Mouse (Mus musculus) left cerebral cortex, postnatal 10 days (tissue): ENCODE measurements around the gene Wdr66. TPM values are rescaled to one million over a fixed set of nuclear protein-coding genes. Genes with fewer than 3 reads are reported as not detected.

Experiments used
- DNase-seq, 2 experiments: peaks; one replicate each; pipeline ENCODE4 v3.0.0; 2021 to 2022; ENCODE audit warnings: low spot score in 2 of 2, mixed read lengths in 1 of 2; ENCODE audit errors: extremely low spot score in 1 of 2
- intact Hi-C: fragments of 180-260 bp; cut with DNase I; formaldehyde crosslinking; loops from one replicate; pipeline ENCODE4 v1.15.1; 2025
- total RNA-seq, 2 experiments: library from RNA; stranded (reverse); gene quantifications; 2 replicates each; pipeline ENCODE4 v1.2.3; 2021

Gene Wdr66
- total RNA-seq, 2 experiments from 2014 or later: 6.3 to 7.2 TPM

DNA sequence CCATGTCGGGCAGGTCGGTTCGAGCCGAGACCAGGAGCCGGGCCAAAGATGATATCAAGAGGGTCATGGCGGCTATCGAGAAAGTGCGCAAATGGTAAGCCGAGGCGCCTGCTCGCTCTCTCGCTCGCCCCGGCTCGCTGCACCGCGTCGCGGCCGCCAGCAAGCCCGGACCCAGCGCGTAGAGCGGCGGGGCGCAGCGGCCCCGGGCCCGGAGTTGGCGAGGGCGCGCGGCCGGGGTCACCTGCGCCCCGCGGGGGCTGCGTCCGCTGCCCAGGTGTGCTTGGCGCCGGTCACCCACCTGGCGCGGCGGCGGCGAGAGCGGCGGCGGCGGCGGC, 92.7 kb downstream of the Wdr66 start:
- intact Hi-C loops: no loop called here
- no peak for DNase-seq

DNA sequence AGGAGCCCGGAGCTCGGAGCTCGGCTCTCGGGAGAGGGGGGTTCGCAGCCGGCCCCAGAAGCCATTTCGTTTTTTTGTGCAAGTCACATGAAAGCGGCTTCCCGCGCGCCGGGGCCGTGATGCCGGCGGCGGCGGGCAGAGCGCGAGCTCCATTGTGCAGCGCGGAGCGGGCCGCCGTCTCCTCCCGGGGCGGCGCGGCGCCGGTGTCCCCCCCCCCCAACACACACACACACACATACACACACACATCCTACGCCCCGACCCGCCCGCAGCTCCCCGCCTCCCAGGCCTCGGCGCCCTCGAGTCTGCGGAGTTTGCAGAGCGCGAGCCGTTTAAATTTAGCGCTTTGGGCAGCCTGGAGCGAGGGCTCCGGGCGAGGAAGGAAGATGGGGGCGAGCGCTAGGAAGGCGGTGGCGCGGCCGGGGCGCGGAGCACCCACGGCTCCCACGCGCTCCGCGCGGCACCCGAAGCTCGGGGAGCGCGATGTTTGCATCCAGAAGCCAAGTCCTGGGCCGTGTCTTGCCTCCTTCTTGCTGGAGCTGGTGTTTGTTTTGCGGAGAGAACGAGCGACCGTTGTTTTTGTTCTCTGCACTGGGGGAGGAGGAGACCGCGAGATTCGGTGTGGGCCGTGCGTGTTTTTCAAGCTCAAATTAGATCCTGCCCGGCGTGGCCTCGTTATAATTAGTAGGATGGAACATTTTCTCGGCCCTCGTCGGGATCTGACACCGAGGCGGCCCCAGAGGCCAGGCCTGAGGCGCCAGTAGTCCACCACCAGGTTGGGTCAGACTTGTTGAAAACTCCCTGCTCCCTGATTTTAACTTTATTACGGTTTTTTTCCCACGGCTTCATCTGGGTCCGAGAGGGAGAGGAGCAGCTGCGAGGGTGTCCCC, 93.3 kb downstream of the Wdr66 start:
- peak in 1 of 2 experiments; percentile 79 for DNase-seq
- intact Hi-C loops: no loop called here

- intact Hi-C loops: no loop called here
- peak; percentile 64 to 81 for DNase-seq
These were observed 94.2 kb downstream of the Wdr66 start for GRCm38 (mm10) chr5:123345853-123346654.

DNA sequence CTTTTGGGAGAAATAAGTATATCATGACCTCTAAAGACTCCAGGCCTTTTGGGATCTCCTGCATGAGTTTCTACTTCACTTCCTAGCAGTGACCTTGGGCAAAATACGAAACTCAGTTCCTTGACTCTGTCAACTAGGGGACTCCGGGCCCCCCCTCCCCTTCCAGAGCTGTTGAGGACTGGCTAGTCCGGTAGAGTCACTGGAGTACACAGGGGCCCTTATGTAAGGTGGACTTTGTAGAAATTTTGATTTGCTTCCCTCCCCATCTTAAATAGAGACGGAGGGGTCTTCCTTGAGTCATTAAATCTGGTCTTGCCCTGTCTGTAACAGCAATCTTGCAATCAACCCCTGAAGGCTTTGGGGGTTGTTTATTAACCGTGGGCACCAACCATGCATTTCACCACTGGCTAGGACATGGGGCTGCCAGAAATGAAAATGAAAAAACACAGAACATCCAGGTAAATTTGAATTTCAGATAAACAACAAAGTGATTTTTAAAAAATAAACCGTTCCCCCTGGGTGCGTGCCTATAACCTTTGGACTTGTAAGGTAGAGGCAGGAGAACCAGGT, 94.9 kb downstream of the Wdr66 start:
- no peak for DNase-seq
- intact Hi-C loops: no loop called here

DNA sequence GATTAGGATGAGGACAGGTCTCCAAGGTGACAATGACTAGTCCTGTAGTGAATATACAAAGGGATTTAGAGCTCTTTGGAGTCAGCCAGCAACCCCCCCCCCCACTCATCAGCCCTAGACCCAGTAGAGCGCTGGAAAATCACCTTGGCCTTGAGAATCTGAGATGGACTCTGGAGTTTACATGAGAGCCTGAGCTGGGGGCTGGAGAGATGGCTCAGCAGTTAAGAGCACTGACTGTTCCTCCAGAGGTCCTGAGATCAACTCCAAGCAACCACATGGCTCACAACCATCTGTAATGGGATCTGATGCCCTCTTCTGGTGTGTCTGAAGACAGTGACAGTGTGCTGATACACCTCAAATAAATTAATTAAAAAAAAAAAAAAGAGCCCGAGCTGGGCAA, 96.1 kb downstream of the Wdr66 start:
- intact Hi-C loops: no loop called here
- DNase-seq: no peak

- peak in 1 of 2 experiments; percentile 71 for DNase-seq
- intact Hi-C loops: no loop called here
These were observed 98.5 kb downstream of the Wdr66 start for GRCm38 (mm10) chr5:123350386-123350785.

- intact Hi-C loops: no loop called here
- DNase-seq: no peak
These were observed 104.0 kb downstream of the Wdr66 start for GRCm38 (mm10) chr5:123355918-123356317.

DNA sequence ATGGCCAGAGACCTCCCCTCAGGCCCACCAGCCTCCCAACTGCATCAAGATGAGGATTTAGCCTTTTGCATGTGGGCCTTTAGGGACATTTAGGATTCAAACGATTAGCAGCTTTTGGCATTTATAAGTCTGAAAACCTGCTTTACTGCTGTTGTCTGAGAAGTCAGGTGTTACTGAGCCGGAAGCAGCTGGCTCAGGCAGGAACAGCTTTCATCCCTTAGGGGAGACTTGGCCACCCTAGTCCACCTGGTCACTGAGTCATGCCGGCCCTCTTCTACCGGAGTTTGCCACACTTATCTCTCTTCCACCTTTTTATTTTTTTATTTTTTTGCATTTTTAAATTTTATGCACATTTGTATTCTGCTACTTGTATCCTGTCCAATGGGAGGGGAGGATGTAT, 105.4 kb downstream of the Wdr66 start:
- intact Hi-C loops: no loop called here
- DNase-seq: no peak

DNA sequence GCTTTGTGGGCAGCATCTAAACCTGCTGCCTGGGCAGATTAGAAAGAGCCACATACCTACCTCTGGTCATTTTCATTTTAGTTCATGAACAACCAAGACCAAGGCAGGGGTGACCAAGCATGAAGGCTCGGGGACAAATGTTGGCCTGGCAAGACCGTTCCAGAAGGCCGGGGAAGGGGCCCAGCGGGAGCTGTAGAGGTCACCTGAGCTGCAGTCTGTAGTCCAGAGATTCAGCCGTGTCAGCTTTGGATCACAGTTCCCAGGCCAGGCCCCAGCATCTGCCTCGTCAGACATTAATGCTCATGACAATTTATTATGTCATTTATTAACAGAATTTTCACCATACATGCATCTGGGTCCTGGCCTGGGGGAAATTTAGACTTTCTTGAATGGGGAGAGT, 107.5 kb downstream of the Wdr66 start:
- no peak for DNase-seq
- intact Hi-C loops: no loop called here

GRCm38 (mm10) chr5:123362911-123363310, 111.0 kb downstream of the Wdr66 start:
- intact Hi-C loops: no loop called here
- DNase-seq: no peak

DNA sequence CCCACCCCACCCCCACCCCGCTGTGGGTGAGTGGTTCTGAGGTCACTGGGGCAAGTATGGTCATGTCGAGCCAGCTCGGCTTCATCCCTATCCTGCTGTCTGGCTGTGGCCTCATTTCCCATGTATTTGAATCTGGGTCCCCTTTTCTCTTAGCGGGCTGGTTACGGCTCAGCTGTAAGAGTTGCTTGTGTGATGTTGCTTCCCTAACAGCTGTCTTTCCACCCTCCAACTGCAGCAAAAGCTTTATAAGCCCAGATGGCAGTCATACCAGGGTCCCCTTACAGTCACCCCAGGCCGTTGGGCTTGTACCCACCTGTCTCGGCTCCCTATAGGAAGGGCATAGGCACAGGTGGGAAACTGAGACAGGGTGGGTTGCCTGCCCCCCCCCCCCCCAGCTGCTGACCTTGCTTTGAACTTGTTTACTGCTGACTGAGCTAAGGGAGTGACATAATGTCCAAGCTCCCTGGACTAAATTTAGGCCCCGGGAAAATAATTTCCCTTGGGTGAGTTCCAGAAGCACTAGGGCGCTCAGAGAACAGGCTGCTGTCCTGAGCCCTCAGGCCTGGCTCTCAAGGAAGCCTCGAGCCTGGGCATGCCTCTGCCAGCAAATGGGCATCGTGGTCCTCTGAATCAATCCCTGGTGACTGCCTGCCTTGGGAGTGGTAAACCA, 112.5 kb downstream of the Wdr66 start:
- DNase-seq: peak in 1 of 2 experiments; percentile 43
- intact Hi-C loops: no loop called here

- intact Hi-C loops: loop anchor here (5.0 kb wide), 2 partner anchors 117 to 133 kb away; partner anchors contain the start of gene Wdr66
- DNase-seq: peak in 1 of 2 experiments; percentile 58
These were observed 117.1 kb downstream of the Wdr66 start for GRCm38 (mm10) chr5:123368869-123369488.

DNA sequence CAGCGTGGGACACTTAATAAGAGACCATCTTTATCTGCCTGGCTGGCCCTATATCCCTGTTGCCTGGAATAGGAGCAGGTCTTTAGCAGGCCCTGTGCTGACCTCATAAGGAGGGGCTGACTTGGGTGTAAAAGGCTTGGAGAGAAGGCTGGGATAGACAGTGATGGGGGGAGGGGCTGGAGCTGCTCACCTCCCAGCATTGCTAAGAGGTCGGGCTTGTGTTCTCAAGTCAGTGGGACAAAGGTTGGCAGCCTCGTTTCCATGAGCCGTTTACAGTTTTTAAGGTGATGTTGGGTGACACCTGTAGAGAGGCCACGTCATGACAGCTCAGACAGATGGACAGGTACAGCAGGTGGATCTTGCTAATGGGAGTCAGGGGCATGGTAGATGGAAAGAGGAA, 118.1 kb downstream of the Wdr66 start:
- DNase-seq: no peak
- intact Hi-C loops: no loop called here

GRCm38 (mm10) chr5:123375262-123375661, 123.4 kb downstream of the Wdr66 start:
- no peak for DNase-seq
- intact Hi-C loops: loop anchor here (5.0 kb wide), 1 partner anchor 62 kb away; no protein-coding TSS in a partner anchor

DNA sequence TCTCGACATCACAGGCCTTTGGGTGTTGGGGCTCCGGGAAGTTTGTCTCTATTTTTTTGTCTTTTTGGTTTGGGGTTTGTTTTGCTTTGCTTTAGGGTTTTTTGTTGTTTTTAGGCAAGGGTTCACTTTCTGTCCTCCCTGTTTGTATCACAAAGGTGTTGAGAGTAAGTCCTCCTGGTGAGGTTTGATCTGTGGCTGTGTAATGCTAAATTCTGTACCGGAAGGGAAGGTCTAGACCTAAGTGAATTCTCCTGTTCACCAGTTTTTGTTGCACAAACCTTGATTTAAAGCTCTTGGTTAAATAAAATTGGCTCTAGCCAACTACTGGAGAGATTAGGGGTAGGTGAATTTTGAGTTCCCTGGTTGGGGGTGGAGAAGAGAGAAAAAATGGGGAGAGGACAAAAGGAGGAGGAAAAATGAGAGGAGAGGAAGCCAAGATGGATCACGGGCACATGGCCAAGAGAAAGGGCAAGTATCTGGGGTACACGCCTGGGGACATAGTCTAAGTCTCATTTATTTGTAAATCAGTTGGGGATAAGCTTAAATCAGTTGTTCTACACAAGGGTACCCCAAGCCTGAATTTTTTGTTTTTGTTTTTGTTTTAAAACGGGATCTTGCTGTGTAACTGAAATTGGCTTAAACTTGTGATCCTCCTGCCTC, 124.0 kb downstream of the Wdr66 start:
- intact Hi-C loops: loop anchor here (5.0 kb wide), 1 partner anchor 61 kb away; no protein-coding TSS in a partner anchor
- DNase-seq: no peak

GRCm38 (mm10) chr5:123376569-123376968, 124.7 kb downstream of the Wdr66 start:
- peak; percentile 69 to 89 for DNase-seq
- intact Hi-C loops: loop anchor here (5.0 kb wide), 1 partner anchor 61 kb away; no protein-coding TSS in a partner anchor
